Mouse (Mus musculus) liver, embryonic 15.5 days (tissue): ENCODE measurements at regions not wholly inside any gene's neighbourhood (a gene's known extent, or its start where the extent isn't known, plus 50 kb on each side); places are given as distances from the start of the nearest gene placed in this dataset.

ENCODE experiments used
- ATAC-seq: fragments of 200-750 bp; cut with Nextera tagmentation; 2 replicates; pipeline ENCODE4 v1.8.0; 2017; ENCODE audit warnings: moderate number of reproducible peaks, mild to moderate bottlenecking, moderate library complexity; ENCODE audit not compliant: insufficient read depth
- H3K27ac ChIP-seq: fragments of 300-500 bp; sonication (generic); replicated peaks from 2 replicates; pipeline ENCODE4 v1.5.1; 2015; ENCODE audit warnings: mild to moderate bottlenecking, inconsistent platforms
- H3K27me3 ChIP-seq: fragments of 300-500 bp; sonication (generic); 2 replicates; pipeline ENCODE4 v1.6.1; 2015; ENCODE audit warnings: mild to moderate bottlenecking, inconsistent platforms
- H3K36me3 ChIP-seq: fragments of 300-500 bp; sonication (generic); replicated peaks from 2 replicates; pipeline ENCODE4 v1.6.1; 2015; ENCODE audit warnings: moderate library complexity, mild to moderate bottlenecking, inconsistent platforms
- H3K4me1 ChIP-seq: fragments of 300-500 bp; sonication (generic); replicated peaks from 2 replicates; pipeline ENCODE4 v1.6.1; 2015; ENCODE audit warnings: inconsistent platforms
- H3K4me2 ChIP-seq: fragments of 300-500 bp; sonication (generic); 2 replicates; pipeline ENCODE4 v1.6.1; 2015; ENCODE audit warnings: moderate library complexity, mild to moderate bottlenecking, inconsistent platforms
- H3K4me3 ChIP-seq: fragments of 300-500 bp; sonication (generic); replicated peaks from 2 replicates; pipeline ENCODE4 v1.5.1; 2015; ENCODE audit warnings: mild to moderate bottlenecking, inconsistent platforms
- H3K9ac ChIP-seq: fragments of 300-500 bp; sonication (generic); 2 replicates; pipeline ENCODE4 v1.6.1; 2015; ENCODE audit warnings: moderate library complexity, mild to moderate bottlenecking, inconsistent platforms
- H3K9me3 ChIP-seq: fragments of 300-500 bp; sonication (generic); replicated peaks from 2 replicates; pipeline ENCODE4 v1.6.1; 2016; ENCODE audit warnings: inconsistent platforms
- WGBS: fragments of 180-500 bp; shearing (Covaris S2); methylation state at CpG from one replicate; pipeline ENCODE4 v1.1.7; 2015; ENCODE audit warnings: mixed read lengths; ENCODE audit not compliant: insufficient replicate concordance; 5-methylcytosine and 5-hydroxymethylcytosine counted together

DNA sequence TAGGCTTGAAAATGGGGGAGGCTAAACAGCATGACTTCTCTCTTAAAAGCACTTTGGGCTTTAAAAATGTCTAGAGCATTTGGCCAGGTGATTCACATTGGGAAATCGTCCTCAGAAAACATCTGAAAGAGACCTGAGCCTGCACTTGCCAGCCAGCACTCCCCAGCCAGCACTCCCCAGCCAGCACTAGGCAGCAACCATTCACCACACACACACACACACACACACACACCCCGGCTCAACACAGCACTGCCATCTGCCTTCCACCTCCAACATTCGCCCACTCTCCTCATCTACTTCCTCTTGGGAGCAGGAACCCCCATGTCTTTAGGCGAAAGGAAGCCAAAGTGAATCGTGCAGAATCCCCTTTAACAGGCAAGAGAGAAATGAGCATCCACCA is 85.4 kb downstream of the Atp23 start:
- H3K4me3 ChIP-seq = no peak overlapping the region
- no peak overlapping the region for H3K27ac ChIP-seq
- no peak overlapping the region for H3K9ac ChIP-seq
- 32% methylated on average over 5 of the region's 5 CpGs for WGBS
- H3K4me2 ChIP-seq = no peak overlapping the region
- ATAC-seq = no peak
- H3K36me3 ChIP-seq = no peaks in the 10 kb centered on the region
- no peaks in the 10 kb centered on the region for H3K27me3 ChIP-seq
- no peaks in the 10 kb centered on the region for H3K9me3 ChIP-seq
- H3K4me1 ChIP-seq = no peaks in the 10 kb centered on the region

DNA sequence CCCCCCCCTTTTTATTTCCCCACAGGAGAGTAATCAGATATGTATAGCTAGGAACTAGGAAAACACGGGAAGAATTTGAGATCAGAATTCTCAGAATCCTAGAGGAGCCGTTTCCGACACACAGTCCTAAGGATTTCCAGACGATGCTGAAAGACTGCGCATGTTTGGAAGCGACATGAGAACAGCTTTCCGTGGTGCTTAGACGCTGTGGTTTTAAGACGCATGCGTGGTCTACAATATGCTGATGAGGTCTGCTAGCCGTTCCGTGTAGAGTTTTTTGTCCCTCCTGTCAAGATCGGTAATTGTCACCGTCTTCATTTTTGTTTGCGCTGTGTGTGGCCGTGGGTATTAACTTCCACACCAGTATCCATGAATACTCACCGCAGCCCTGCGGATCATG is 86.2 kb downstream of the Atp23 start:
- Histone ChIP-seq H3K4me2 (no peak overlapping the region), H3K27me3 (no peaks in the 10 kb centered on the region), H3K9ac (no peak overlapping the region), H3K27ac (no peak overlapping the region), H3K4me3 (no peak overlapping the region), H3K9me3 (no peaks in the 10 kb centered on the region), H3K4me1 (no peaks in the 10 kb centered on the region; the same call in 1 of the 2 replicates), H3K36me3 (no peaks in the 10 kb centered on the region)
- WGBS = 82% methylated on average over 18 of the region's 18 CpGs
- no peak for ATAC-seq

GRCm38 (mm10) chr10:126813051-126813593 is 88.0 kb downstream of the Atp23 start:
- H3K27me3 ChIP-seq = no peaks in the 10 kb centered on the region
- no peak for ATAC-seq
- WGBS = 68% methylated on average over 6 of the region's 6 CpGs
- H3K36me3 ChIP-seq = no peaks in the 10 kb centered on the region
- H3K27ac ChIP-seq = no peak overlapping the region
- H3K9me3 ChIP-seq = no peaks in the 10 kb centered on the region
- H3K4me1 ChIP-seq = no peaks in the 10 kb centered on the region; the same call in 1 of the 2 replicates
- H3K9ac ChIP-seq = no peak overlapping the region
- H3K4me3 ChIP-seq = no peak overlapping the region
- H3K4me2 ChIP-seq = no peak overlapping the region

GRCm38 (mm10) chr10:126812243-126812755 is 88.9 kb downstream of the Atp23 start:
- H3K27ac ChIP-seq = no peak overlapping the region
- 54% methylated on average over 7 of the region's 7 CpGs for WGBS
- no peak for ATAC-seq
- H3K4me2 ChIP-seq = no peak overlapping the region
- no peaks in the 10 kb centered on the region for H3K27me3 ChIP-seq
- no peak overlapping the region for H3K4me3 ChIP-seq
- no peaks in the 10 kb centered on the region; the same call in 1 of the 2 replicates for H3K4me1 ChIP-seq
- no peaks in the 10 kb centered on the region for H3K36me3 ChIP-seq
- H3K9ac ChIP-seq = no peak overlapping the region
- no peaks in the 10 kb centered on the region for H3K9me3 ChIP-seq

DNA sequence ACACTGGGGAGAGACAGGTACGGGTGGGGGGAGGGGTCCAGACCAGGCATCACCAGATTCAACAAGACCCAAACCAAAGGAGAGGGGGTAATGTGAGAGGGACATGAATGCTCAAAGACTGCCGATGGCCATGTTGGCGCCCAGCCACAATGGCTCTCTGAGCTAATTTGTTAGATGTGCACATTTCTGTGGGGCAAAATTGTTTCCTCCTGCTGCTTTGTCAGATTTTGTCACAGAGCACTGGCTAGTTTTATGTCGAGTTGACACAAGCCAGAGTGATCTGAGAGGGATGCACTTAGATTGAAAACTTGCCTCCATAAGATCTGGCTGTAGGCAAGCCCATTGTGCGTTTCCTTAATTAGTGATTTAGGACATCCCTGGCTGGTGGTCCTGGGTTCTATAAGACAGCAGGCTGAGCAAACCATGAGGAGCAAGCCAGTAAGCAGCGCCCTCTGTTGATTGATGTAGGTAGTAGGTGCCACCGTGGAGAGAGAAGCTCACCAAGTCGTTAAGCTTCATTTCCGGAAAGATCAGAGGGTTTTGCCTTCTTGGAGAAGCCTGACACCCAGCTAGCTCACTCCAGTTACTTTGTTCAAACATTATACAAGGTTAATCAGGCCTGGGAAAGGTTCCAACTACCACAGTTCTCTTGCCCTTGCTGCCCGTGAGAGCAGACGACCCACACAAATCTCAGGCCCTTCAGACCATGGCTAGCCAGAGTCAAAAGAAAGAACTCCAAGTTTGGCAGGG is 90.6 kb downstream of the Atp23 start:
- no peaks in the 10 kb centered on the region for H3K9me3 ChIP-seq
- no peaks in the 10 kb centered on the region for H3K36me3 ChIP-seq
- H3K4me1 ChIP-seq = no peaks in the 10 kb centered on the region; the same call in 1 of the 2 replicates
- no peak overlapping the region for H3K4me3 ChIP-seq
- H3K9ac ChIP-seq = no peak overlapping the region
- H3K27ac ChIP-seq = no peak overlapping the region
- ATAC-seq = no peak
- H3K27me3 ChIP-seq = no peaks in the 10 kb centered on the region
- peak overlapping the region; percentile 21; the same call in 1 of the 2 replicates for H3K4me2 ChIP-seq
- 66% methylated on average over 11 of the region's 11 CpGs for WGBS

DNA sequence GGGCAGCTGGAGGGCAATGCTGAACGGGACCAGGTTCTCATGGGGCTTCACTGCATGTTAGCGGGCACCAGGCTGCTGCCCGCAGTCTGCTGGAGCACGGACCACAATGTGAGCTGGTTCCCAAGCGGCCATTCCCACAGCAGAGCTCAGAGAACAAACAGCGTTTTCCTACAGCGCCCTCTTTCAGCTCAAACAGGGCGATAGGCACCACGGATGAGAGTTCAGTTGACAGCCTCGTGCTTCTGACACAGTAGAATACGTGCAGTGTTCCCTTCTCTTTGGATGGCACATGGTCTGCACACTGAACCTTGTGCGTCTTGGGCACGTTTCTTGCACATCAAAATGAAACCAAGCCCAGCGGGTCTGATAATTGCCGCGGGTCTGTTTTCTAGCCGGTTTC is 91.6 kb downstream of the Atp23 start:
- H3K4me2 ChIP-seq = peak overlapping the region; percentile 21
- no peak for ATAC-seq
- no peak overlapping the region for H3K27ac ChIP-seq
- peak overlapping the region; percentile 24; the same call in 1 of the 2 replicates for H3K4me3 ChIP-seq
- H3K27me3 ChIP-seq = no peaks in the 10 kb centered on the region
- H3K9me3 ChIP-seq = no peaks in the 10 kb centered on the region
- 52% methylated on average over 17 of the region's 17 CpGs for WGBS
- no peak overlapping the region for H3K9ac ChIP-seq
- no peaks in the 10 kb centered on the region for H3K36me3 ChIP-seq
- no peaks in the 10 kb centered on the region; the same call in 1 of the 2 replicates for H3K4me1 ChIP-seq

GRCm38 (mm10) chr10:126806881-126807280 is 94.3 kb downstream of the Atp23 start:
- H3K4me1 ChIP-seq = no peaks in the 10 kb centered on the region; the same call in 1 of the 2 replicates
- H3K27me3 ChIP-seq = no peaks in the 10 kb centered on the region
- H3K4me3 ChIP-seq = no peak overlapping the region
- H3K4me2 ChIP-seq = no peak overlapping the region
- H3K36me3 ChIP-seq = no peaks in the 10 kb centered on the region
- no peak overlapping the region for H3K9ac ChIP-seq
- H3K27ac ChIP-seq = no peak overlapping the region
- no peak for ATAC-seq
- H3K9me3 ChIP-seq = no peaks in the 10 kb centered on the region
- 77% methylated on average over 4 of the region's 4 CpGs for WGBS

- Histone ChIP-seq H3K9ac (no peak overlapping the region), H3K9me3 (no peaks in the 10 kb centered on the region), H3K4me3 (no peak overlapping the region), H3K27ac (no peak overlapping the region), H3K27me3 (no peaks in the 10 kb centered on the region), H3K36me3 (no peaks in the 10 kb centered on the region), H3K4me1 (no peaks in the 10 kb centered on the region), H3K4me2 (no peak overlapping the region)
- ATAC-seq = no peak
- WGBS = 35% methylated on average over 4 of the region's 4 CpGs
These were observed 98.4 kb downstream of the Atp23 start for GRCm38 (mm10) chr10:126802732-126803131.

DNA sequence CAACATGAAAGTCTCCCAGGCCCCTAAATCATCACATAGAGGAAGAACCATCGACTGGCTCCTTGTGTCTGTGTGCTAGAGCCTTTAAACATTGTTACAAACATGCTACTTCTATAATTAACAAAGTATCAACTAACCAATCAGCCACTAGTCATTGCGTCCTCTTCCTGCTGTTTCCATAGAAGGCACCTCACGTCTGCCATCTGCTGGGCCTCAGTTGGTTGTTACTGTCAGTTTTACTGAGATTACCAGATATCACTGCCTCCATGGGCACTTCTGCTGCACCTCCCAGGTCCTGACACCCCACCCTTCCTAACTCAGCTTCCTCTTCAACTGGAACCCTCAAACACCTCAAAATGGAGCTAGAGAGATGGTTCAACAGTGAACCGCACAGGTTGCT is 101.8 kb downstream of the Atp23 start:
- no peak for ATAC-seq
- H3K27me3 ChIP-seq = no peaks in the 10 kb centered on the region
- 30% methylated on average over 4 of the region's 4 CpGs for WGBS

DNA sequence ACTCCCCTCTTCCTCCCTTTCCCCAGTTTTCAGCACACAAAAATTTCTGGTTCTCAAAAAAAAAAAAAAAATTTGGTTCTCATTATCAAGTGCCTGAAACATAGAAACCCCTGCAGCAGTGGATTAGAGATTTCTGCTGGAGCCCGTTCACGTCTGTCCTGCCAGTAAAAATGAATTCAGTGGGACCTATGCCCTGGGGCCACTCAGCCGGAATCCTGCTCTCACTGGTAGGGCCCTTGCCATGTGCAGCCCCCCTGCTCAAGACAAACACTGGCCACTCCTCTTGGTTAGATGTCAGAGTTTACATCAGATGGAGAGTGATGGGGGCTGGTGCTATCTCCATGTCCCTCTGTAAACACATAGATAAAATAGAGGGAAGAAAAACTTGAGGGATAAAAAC is 108.0 kb downstream of the Atp23 start:
- no peaks in the 10 kb centered on the region for H3K36me3 ChIP-seq
- no peak overlapping the region for H3K4me2 ChIP-seq
- WGBS = 61% methylated on average over 3 of the region's 3 CpGs
- no peaks in the 10 kb centered on the region for H3K4me1 ChIP-seq
- no peaks in the 10 kb centered on the region for H3K9me3 ChIP-seq
- no peak overlapping the region for H3K4me3 ChIP-seq
- no peak overlapping the region for H3K27ac ChIP-seq
- no peak overlapping the region for H3K9ac ChIP-seq
- ATAC-seq = no peak
- no peaks in the 10 kb centered on the region for H3K27me3 ChIP-seq

More for the DNA sequence above, 101.8 kb downstream of the Atp23 start:
- no peak overlapping the region for H3K4me2 ChIP-seq
- H3K27ac ChIP-seq = no peak overlapping the region
- no peaks in the 10 kb centered on the region for H3K36me3 ChIP-seq
- no peak overlapping the region for H3K4me3 ChIP-seq
- no peak overlapping the region for H3K9ac ChIP-seq
- H3K9me3 ChIP-seq = no peaks in the 10 kb centered on the region
- no peaks in the 10 kb centered on the region for H3K4me1 ChIP-seq

- Histone ChIP-seq H3K4me3 (no peak overlapping the region), H3K9me3 (no peaks in the 10 kb centered on the region), H3K27me3 (no peaks in the 10 kb centered on the region), H3K4me2 (no peak overlapping the region), H3K4me1 (no peaks in the 10 kb centered on the region), H3K27ac (no peak overlapping the region), H3K9ac (no peak overlapping the region), H3K36me3 (no peaks in the 10 kb centered on the region)
- WGBS = 72% methylated on average over 10 of the region's 10 CpGs
- ATAC-seq = no peak
These were observed 108.8 kb downstream of the Atp23 start for GRCm38 (mm10) chr10:126792371-126792835.
